ENCODE assay signal across 9 mouse cellular contexts in genomic region chr14:53881304-53881703, GRCm38 (mm10).
A peak's percentile ranks its signal among the peaks of the same experiment; 100 is the strongest.
DNase-seq lines count a peak whose midpoint lies in the region; ATAC-seq lines count a peak whose summit lies in the region.
"Had no signal": no experiment of that assay in that cellular context is flagged by ENCODE, and none has a peak within 500 bp of the region (broad histone marks: within the 10 kb centered on the region; RNA-seq: fewer than 3 reads in every experiment).

No protein-coding gene starts in this region.

- no peaks in the 10 kb centered on the region for H3K4me1 ChIP-seq in forebrain, embryonic 13.5 days
- H3K4me1 ChIP-seq in forebrain, embryonic 10.5 days: no peaks in the 10 kb centered on the region
- H3K4me1 ChIP-seq in midbrain, embryonic 11.5 days (ENCODE audit: control insufficient read depth, insufficient read depth, low read length): no peaks in the 10 kb centered on the region
- no peaks in the 10 kb centered on the region for H3K4me1 ChIP-seq in midbrain, embryonic 10.5 days
- H3K4me1 ChIP-seq: heart, embryonic 15.5 days had no signal

- no peaks in the 10 kb centered on the region for H3K27me3 ChIP-seq in forebrain, embryonic 13.5 days
- no peaks in the 10 kb centered on the region for H3K27me3 ChIP-seq in forebrain, embryonic 10.5 days (ENCODE audit: poor library complexity, severe bottlenecking)
- H3K27me3 ChIP-seq in midbrain, embryonic 11.5 days (ENCODE audit: control insufficient read depth, insufficient read depth, low read length): no peaks in the 10 kb centered on the region
- H3K27me3 ChIP-seq in midbrain, embryonic 10.5 days (ENCODE audit: low read depth, poor library complexity, severe bottlenecking): no peaks in the 10 kb centered on the region
- H3K27me3 ChIP-seq: heart, embryonic 15.5 days had no signal

- H3K9ac ChIP-seq in forebrain, embryonic 13.5 days: no peak overlapping the region
- no peak overlapping the region for H3K9ac ChIP-seq in midbrain, embryonic 11.5 days (ENCODE audit: low read length)
- H3K9ac ChIP-seq: heart, embryonic 15.5 days had no signal

- no peak for DNase-seq in forebrain, embryonic 10.5 days (ENCODE audit: extremely low spot score, low spot score)
- peak; percentile 28 for DNase-seq in midbrain, embryonic 11.5 days (ENCODE audit: low spot score, missing footprints)
- no peak for DNase-seq in midbrain, embryonic 10.5 days (ENCODE audit: low spot score)
- DNase-seq in kidney, postnatal 10 days: peak; percentile 5
- peak; percentile 25 for DNase-seq in thymus, postnatal 25 days
- no peak for DNase-seq in gastrocnemius, postnatal 36 days
- DNase-seq in frontal cortex, postnatal 10 days (ENCODE audit: low spot score in 2 of 2): no peak

- intact Hi-C loops in gastrocnemius, postnatal 36 days (cut with DNase I): no loop called here

- no peak overlapping the region for H3K27ac ChIP-seq in forebrain, embryonic 13.5 days
- no peak overlapping the region for H3K27ac ChIP-seq in forebrain, embryonic 10.5 days
- H3K27ac ChIP-seq in midbrain, embryonic 11.5 days (ENCODE audit: low read depth, low read length): no peak overlapping the region
- H3K27ac ChIP-seq in midbrain, embryonic 10.5 days (replicated peaks): no peak overlapping the region
- H3K27ac ChIP-seq: heart, embryonic 15.5 days had no signal

- no peak overlapping the region for H3K4me3 ChIP-seq in forebrain, embryonic 13.5 days
- H3K4me3 ChIP-seq in forebrain, embryonic 10.5 days: no peak overlapping the region
- no peak overlapping the region for H3K4me3 ChIP-seq in midbrain, embryonic 11.5 days (ENCODE audit: low read depth, low read length)
- H3K4me3 ChIP-seq in midbrain, embryonic 10.5 days: no peak overlapping the region
- H3K4me3 ChIP-seq: heart, embryonic 15.5 days had no signal

- H3K9me3 ChIP-seq in forebrain, embryonic 13.5 days (replicated peaks): no peaks in the 10 kb centered on the region
- H3K9me3 ChIP-seq in forebrain, embryonic 10.5 days: no peaks in the 10 kb centered on the region
- H3K9me3 ChIP-seq in midbrain, embryonic 11.5 days (ENCODE audit: control insufficient read depth, low read length): no peaks in the 10 kb centered on the region
- H3K9me3 ChIP-seq in midbrain, embryonic 10.5 days (replicated peaks): no peaks in the 10 kb centered on the region
- H3K9me3 ChIP-seq: heart, embryonic 15.5 days had no signal

- no peaks in the 10 kb centered on the region for H3K36me3 ChIP-seq in forebrain, embryonic 13.5 days (ENCODE audit: poor library complexity, severe bottlenecking)
- no peaks in the 10 kb centered on the region for H3K36me3 ChIP-seq in forebrain, embryonic 10.5 days (replicated peaks)
- H3K36me3 ChIP-seq in midbrain, embryonic 11.5 days (ENCODE audit: control insufficient read depth, insufficient read depth, low read length): no peaks in the 10 kb centered on the region
- no peaks in the 10 kb centered on the region for H3K36me3 ChIP-seq in midbrain, embryonic 10.5 days
- H3K36me3 ChIP-seq: heart, embryonic 15.5 days had no signal

- H3K4me2 ChIP-seq in forebrain, embryonic 13.5 days: no peak overlapping the region
- no peak overlapping the region for H3K4me2 ChIP-seq in midbrain, embryonic 11.5 days
- H3K4me2 ChIP-seq: heart, embryonic 15.5 days had no signal

- WGBS in forebrain, embryonic 13.5 days: 13% methylated on average over 3 of the region's 3 CpGs
- 13% methylated on average over 3 of the region's 3 CpGs for WGBS in forebrain, embryonic 10.5 days
- 11% methylated on average over 3 of the region's 3 CpGs for WGBS in midbrain, embryonic 11.5 days
- WGBS in midbrain, embryonic 10.5 days: 18% methylated on average over 3 of the region's 3 CpGs

- ATAC-seq in forebrain, embryonic 13.5 days: peak; percentile 75; the same call in 1 of the 2 replicates
- ATAC-seq in midbrain, embryonic 11.5 days (ENCODE audit: low FRiP score): no peak

Comparison
In these comparisons a context has a peak if more than half of its experiments do, and no peak if none do; other contexts are left out.
1. DNase-seq: peak in midbrain, embryonic 11.5 days (single experiment), kidney, postnatal 10 days (single experiment) and thymus, postnatal 25 days (single experiment); none in forebrain, embryonic 10.5 days (single experiment), midbrain, embryonic 10.5 days (single experiment), gastrocnemius, postnatal 36 days (0 of 2) and frontal cortex, postnatal 10 days (0 of 2).